ENCODE assay signal across 15 mouse cellular contexts in the genomic region with DNA sequence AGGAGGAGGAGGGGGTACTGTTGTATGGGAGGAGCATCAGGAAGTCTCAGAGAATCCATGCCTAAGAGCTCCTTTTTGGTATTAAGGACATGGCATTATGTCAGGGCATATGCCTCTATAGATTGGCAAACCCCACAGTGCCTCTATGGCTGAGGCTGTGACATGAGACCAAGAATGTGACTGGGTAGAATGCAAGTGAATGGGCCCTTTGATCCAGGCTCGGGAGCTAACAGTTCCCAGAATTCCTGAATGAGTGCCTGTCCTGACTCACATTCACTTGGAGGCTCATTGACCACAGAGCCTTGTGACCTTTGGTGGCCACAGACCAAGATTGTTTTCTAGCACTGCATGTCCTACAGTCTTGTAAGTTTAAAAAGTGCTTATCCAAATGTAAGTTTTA. TPM values are rescaled to one million over a fixed set of nuclear protein-coding genes. Genes with fewer than 3 reads are reported as not detected.
A peak's percentile ranks its signal among the peaks of the same experiment; 100 is the strongest.
DNase-seq lines count a peak whose midpoint lies in the region; ATAC-seq and TF ChIP-seq lines count a peak whose summit lies in the region.
"Had no signal": no experiment of that assay in that cellular context is flagged by ENCODE, and none has a peak within 500 bp of the region (broad histone marks: within the 10 kb centered on the region; RNA-seq: fewer than 3 reads in every experiment).

No protein-coding gene starts in this region.

- DNase-seq in gastrocnemius, adult 2 months, result no peak
- no peak for DNase-seq in gastrocnemius, postnatal 4 days (ENCODE audit: low spot score in 2 of 2)
- no peak for DNase-seq in left cerebral cortex, adult 2 months (ENCODE audit: extremely low spot score in 1 of 2, low spot score in 2 of 2)
- no peak for DNase-seq in left cerebral cortex, adult 8-10 months (ENCODE audit: low spot score in 2 of 2)
- peak; percentile 55 for DNase-seq in NIH3T3 (ENCODE audit: low read depth)
- DNase-seq: cerebellum, adult 8-10 months; embryo, embryonic 11 days; gastrocnemius, postnatal 25 days; kidney, postnatal 25 days; layer of hippocampus, postnatal 36 days had no signal

- peak overlapping the region; percentile 48 for H3K27ac ChIP-seq in gastrocnemius, adult 2 months
- H3K27ac ChIP-seq in left cerebral cortex, adult 2 months, result peak overlapping the region; percentile 1
- peak overlapping the region; percentile 54; the same call in 1 of the 2 replicates for H3K27ac ChIP-seq in neural tube, embryonic 15.5 days (replicated peaks)
- H3K27ac ChIP-seq: limb, embryonic 10.5 days; liver, embryonic 12.5 days; lung, embryonic 15.5 days had no signal

- H3K4me2 ChIP-seq in neural tube, embryonic 15.5 days, result no peak overlapping the region
- H3K4me2 ChIP-seq: liver, embryonic 12.5 days; lung, embryonic 15.5 days had no signal

- 19% methylated on average over 1 of the region's 1 CpGs for WGBS in neural tube, embryonic 15.5 days

- TF ChIP-seq CTCF in gastrocnemius, adult 2 months (IDR thresholded peaks at IDR 0.05), result no peak
- no peak for TF ChIP-seq CTCF in left cerebral cortex, adult 2 months (IDR thresholded peaks at IDR 0.05)

- no peak overlapping the region for H3K9ac ChIP-seq in neural tube, embryonic 15.5 days (replicated peaks)
- H3K9ac ChIP-seq: liver, embryonic 12.5 days; lung, embryonic 15.5 days had no signal

- peaks cover 3% of the 10 kb centered on the region; the same call in 1 of the 2 replicates for H3K4me1 ChIP-seq in neural tube, embryonic 15.5 days
- H3K4me1 ChIP-seq: lung, embryonic 15.5 days had no signal

- no peaks in the 10 kb centered on the region for H3K9me3 ChIP-seq in neural tube, embryonic 15.5 days (replicated peaks)
- H3K9me3 ChIP-seq: limb, embryonic 10.5 days; liver, embryonic 12.5 days; lung, embryonic 15.5 days had no signal

- intact Hi-C loops in gastrocnemius, adult 2 months (cut with DNase I), result no loop called here
- intact Hi-C loops in left cerebral cortex, adult 2 months (cut with DNase I), result no loop called here

- peaks cover 63% of the 10 kb centered on the region for H3K36me3 ChIP-seq in neural tube, embryonic 15.5 days

- H3K4me3 ChIP-seq in gastrocnemius, adult 2 months, result no peak overlapping the region
- H3K4me3 ChIP-seq in left cerebral cortex, adult 2 months, result no peak overlapping the region
- no peak overlapping the region for H3K4me3 ChIP-seq in neural tube, embryonic 15.5 days (replicated peaks)
- H3K4me3 ChIP-seq: limb, embryonic 10.5 days; liver, embryonic 12.5 days; lung, embryonic 15.5 days had no signal

- H3K27me3 ChIP-seq in neural tube, embryonic 15.5 days (replicated peaks), result no peaks in the 10 kb centered on the region
- H3K27me3 ChIP-seq: liver, embryonic 12.5 days; lung, embryonic 15.5 days had no signal

- no peak for ATAC-seq in neural tube, embryonic 15.5 days (ENCODE audit: low FRiP score)
- no peak for ATAC-seq in megakaryocyte-erythroid progenitor cell, adult 5-6 weeks (replicated peaks; ENCODE audit: low FRiP score, low TSS enrichment, poor library complexity, severe bottlenecking)
- ATAC-seq: liver, embryonic 12.5 days had no signal

RNA-seq across cellular contexts. Expression of gene Tbc1d10a, which starts 4.5 kb away (rescaled TPM):
- total RNA-seq in gastrocnemius, adult 2 months (2021), result 1 to 10 TPM; 3.1 to 5.2 TPM
- total RNA-seq in gastrocnemius, postnatal 4 days (2021), result 10 to 100 TPM; 10.1 to 12.2 TPM
- 10 to 100 TPM; 35.3 to 36.6 TPM for total RNA-seq in left cerebral cortex, adult 2 months (2021)
- total RNA-seq in left cerebral cortex, adult 8-10 months (2022), result 10 to 100 TPM; 24.1 to 33.2 (median 28.3) TPM
- polyA plus RNA-seq in neural tube, embryonic 15.5 days (2015; fragmentation: Nextera tagmentation; extraction: Ambion mirVana), result 40.2 and 40.3 TPM in 2 replicates
- total RNA-seq in megakaryocyte-erythroid progenitor cell, adult 5-6 weeks (2014; fragmentation: Nextera tagmentation), result 5.9 and 8.0 TPM in 2 replicates
- total RNA-seq in megakaryocyte-erythroid progenitor cell, adult 5-6 weeks (2017), result 1.8 and 2.2 TPM in 2 replicates

RNA-seq across cellular contexts. Expression of gene Sf3a1, which starts 21.9 kb away (rescaled TPM):
- 10 to 100 TPM; 13.9 to 19.6 TPM for total RNA-seq in gastrocnemius, adult 2 months (2021)
- total RNA-seq in gastrocnemius, postnatal 4 days (2021), result 10 to 100 TPM; 41.2 to 50.6 TPM
- total RNA-seq in left cerebral cortex, adult 2 months (2021), result 10 to 100 TPM; 63.8 to 67.4 TPM
- 10 to 100 TPM; 57.1 to 70.2 (median 61.6) TPM for total RNA-seq in left cerebral cortex, adult 8-10 months (2022)
- polyA plus RNA-seq in neural tube, embryonic 15.5 days (2015; fragmentation: Nextera tagmentation; extraction: Ambion mirVana), result 41.8 and 47.4 TPM in 2 replicates
- total RNA-seq in megakaryocyte-erythroid progenitor cell, adult 5-6 weeks (2014; fragmentation: Nextera tagmentation), result 74.9 and 93.2 TPM in 2 replicates
- total RNA-seq in megakaryocyte-erythroid progenitor cell, adult 5-6 weeks (2017), result 42.5 and 64.9 TPM in 2 replicates

RNA-seq across cellular contexts. Expression of gene Ccdc157, which starts 22.0 kb away (rescaled TPM):
- 1 to 10 TPM; 3.2 to 3.4 TPM for total RNA-seq in gastrocnemius, adult 2 months (2021)
- total RNA-seq in gastrocnemius, postnatal 4 days (2021), result 10 to 100 TPM in 1 of 2 experiments, 1 to 10 TPM in 1; 8.7 to 10.3 TPM
- total RNA-seq in left cerebral cortex, adult 2 months (2021), result 10 to 100 TPM; 16.4 to 17.9 TPM
- 10 to 100 TPM; 19.3 to 21.1 (median 19.9) TPM for total RNA-seq in left cerebral cortex, adult 8-10 months (2022)
- polyA plus RNA-seq in neural tube, embryonic 15.5 days (2015; fragmentation: Nextera tagmentation; extraction: Ambion mirVana), result 7.5 and 10.0 TPM in 2 replicates
- 0.48 and 2.6 TPM in 2 replicates for total RNA-seq in megakaryocyte-erythroid progenitor cell, adult 5-6 weeks (2014; fragmentation: Nextera tagmentation)
- total RNA-seq in megakaryocyte-erythroid progenitor cell, adult 5-6 weeks (2017), result 0.80 and 2.9 TPM in 2 replicates

RNA-seq across cellular contexts. Expression of gene Castor1, which starts 36.0 kb away (rescaled TPM):
- total RNA-seq in gastrocnemius, adult 2 months (2021), result 1 to 10 TPM; 2.0 to 2.6 TPM
- 1 to 10 TPM; 8.7 to 9.8 TPM for total RNA-seq in gastrocnemius, postnatal 4 days (2021)
- 1 to 10 TPM; 3.9 to 4.2 TPM for total RNA-seq in left cerebral cortex, adult 2 months (2021)
- total RNA-seq in left cerebral cortex, adult 8-10 months (2022), result 1 to 10 TPM; 3.1 to 5.9 (median 4.4) TPM
- polyA plus RNA-seq in neural tube, embryonic 15.5 days (2015; fragmentation: Nextera tagmentation; extraction: Ambion mirVana), result 5.5 and 17.4 TPM in 2 replicates
- total RNA-seq in megakaryocyte-erythroid progenitor cell, adult 5-6 weeks (2014; fragmentation: Nextera tagmentation), result 1.2 TPM in 1 of 2 replicates, not detected in the other
- 0.15 TPM in 1 of 2 replicates, not detected in the other for total RNA-seq in megakaryocyte-erythroid progenitor cell, adult 5-6 weeks (2017)

RNA-seq across cellular contexts. Expression of gene Rnf215, which starts 47.1 kb away (rescaled TPM):
- 1 to 10 TPM; 4.6 to 6.3 TPM for total RNA-seq in gastrocnemius, adult 2 months (2021)
- 10 to 100 TPM; 12.8 to 18.1 TPM for total RNA-seq in gastrocnemius, postnatal 4 days (2021)
- 10 to 100 TPM; 32.1 to 32.6 TPM for total RNA-seq in left cerebral cortex, adult 2 months (2021)
- total RNA-seq in left cerebral cortex, adult 8-10 months (2022), result 10 to 100 TPM; 24.8 to 35.0 (median 31.1) TPM
- 40.2 and 44.9 TPM in 2 replicates for polyA plus RNA-seq in neural tube, embryonic 15.5 days (2015; fragmentation: Nextera tagmentation; extraction: Ambion mirVana)
- 6.6 and 8.0 TPM in 2 replicates for total RNA-seq in megakaryocyte-erythroid progenitor cell, adult 5-6 weeks (2014; fragmentation: Nextera tagmentation)
- total RNA-seq in megakaryocyte-erythroid progenitor cell, adult 5-6 weeks (2017), result 3.4 and 5.8 TPM in 2 replicates

Comparison
In these comparisons a context has a peak if more than half of its experiments do, and no peak if none do; other contexts are left out.
1. H3K27ac ChIP-seq: peak in every context shown above with its lines; median percentile 54 in neural tube, embryonic 15.5 days; 48 in gastrocnemius, adult 2 months; 1 in left cerebral cortex, adult 2 months.